Mouse (Mus musculus): ENCODE data around the gene Btbd8. TPM values are rescaled to one million over a fixed set of nuclear protein-coding genes. Genes with fewer than 3 reads are reported as not detected.

Gene Btbd8
- polyA plus RNA-seq, 1 experiment from 2014 or later, result 4.7 TPM

- WGBS, result 90% methylated on average over 4 of the region's 4 CpGs
- H3K36me3 ChIP-seq, result no peaks in the 10 kb centered on the region
- no peak overlapping the region for H3K27ac ChIP-seq
- H3K4me3 ChIP-seq (replicated peaks), result no peak overlapping the region
- H3K27me3 ChIP-seq (replicated peaks), result no peaks in the 10 kb centered on the region
- H3K4me2 ChIP-seq, result no peak overlapping the region
- H3K9ac ChIP-seq, result no peak overlapping the region
- no peaks in the 10 kb centered on the region for H3K4me1 ChIP-seq
- no peaks in the 10 kb centered on the region for H3K9me3 ChIP-seq
- no peak for ATAC-seq (ENCODE audit: insufficient read depth, low FRiP score, low read depth)
These were observed 24.6 kb downstream of the Btbd8 start for GRCm38 (mm10) chr5:107462147-107463076.

DNA sequence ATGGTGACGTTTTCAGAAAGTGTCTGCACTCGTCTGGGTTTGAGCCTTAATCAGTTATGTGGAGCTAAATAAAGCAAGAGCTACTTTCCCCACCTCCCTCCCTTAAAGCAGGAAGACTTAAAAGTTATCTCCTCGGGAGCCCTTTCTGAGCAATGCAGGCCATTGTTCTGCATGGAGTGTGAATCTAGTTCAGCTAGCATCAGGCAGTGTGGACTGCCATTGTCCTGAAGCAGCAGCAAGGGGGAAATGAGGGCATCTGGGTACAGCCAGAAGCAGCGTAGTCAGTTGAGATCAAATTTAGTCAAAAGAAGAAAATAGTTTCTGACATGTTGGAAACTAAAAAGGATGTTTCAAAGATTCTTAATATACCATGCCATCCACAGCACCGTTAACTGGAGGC, 28.7 kb downstream of the Btbd8 start:
- Histone ChIP-seq H3K4me1 (no peaks in the 10 kb centered on the region), H3K36me3 (no peaks in the 10 kb centered on the region), H3K27me3 (replicated peaks) (no peaks in the 10 kb centered on the region), H3K4me2 (no peak overlapping the region), H3K9me3 (no peaks in the 10 kb centered on the region), H3K9ac (no peak overlapping the region), H3K4me3 (replicated peaks) (no peak overlapping the region), H3K27ac (no peak overlapping the region)
- ATAC-seq (ENCODE audit: insufficient read depth, low FRiP score, low read depth), result no peak
- WGBS, result 61% methylated on average over 5 of the region's 5 CpGs

DNA sequence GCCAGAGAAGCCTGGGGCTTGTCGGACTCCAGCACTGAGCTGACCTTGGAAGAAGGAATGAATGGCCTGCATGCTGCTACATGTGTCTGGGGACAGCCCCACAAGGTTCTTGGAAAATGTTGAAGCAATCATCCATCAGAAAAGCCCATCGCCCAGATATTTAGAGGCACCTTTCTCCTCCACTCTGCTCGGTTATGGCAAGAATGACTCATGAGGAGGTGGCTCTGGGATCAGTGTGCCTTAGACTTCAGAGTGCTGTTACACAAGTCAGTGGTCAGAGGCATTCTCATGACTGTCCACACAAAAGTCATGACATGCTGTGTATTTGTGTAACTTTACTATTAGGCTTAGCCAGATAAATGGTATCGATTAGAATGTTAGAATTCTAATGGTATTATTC, 29.3 kb downstream of the Btbd8 start:
- 79% methylated on average over 4 of the region's 4 CpGs for WGBS
- no peak for ATAC-seq (ENCODE audit: insufficient read depth, low FRiP score, low read depth)
- no peak overlapping the region for H3K4me2 ChIP-seq
- no peak overlapping the region for H3K27ac ChIP-seq
- no peaks in the 10 kb centered on the region for H3K4me1 ChIP-seq
- H3K4me3 ChIP-seq (replicated peaks), result no peak overlapping the region
- no peaks in the 10 kb centered on the region for H3K9me3 ChIP-seq
- no peaks in the 10 kb centered on the region for H3K27me3 ChIP-seq (replicated peaks)
- no peak overlapping the region for H3K9ac ChIP-seq
- H3K36me3 ChIP-seq, result no peaks in the 10 kb centered on the region

- Histone ChIP-seq H3K4me2 (no peak overlapping the region), H3K27me3 (replicated peaks) (no peaks in the 10 kb centered on the region), H3K27ac (no peak overlapping the region), H3K4me1 (no peaks in the 10 kb centered on the region), H3K9me3 (no peaks in the 10 kb centered on the region), H3K9ac (no peak overlapping the region), H3K36me3 (no peaks in the 10 kb centered on the region), H3K4me3 (replicated peaks) (no peak overlapping the region)
- ATAC-seq (ENCODE audit: insufficient read depth, low FRiP score, low read depth), result peak; percentile 70; the same call in 1 of the 2 replicates
- WGBS, result 71% methylated on average over 10 of the region's 10 CpGs
These were observed 33.0 kb downstream of the Btbd8 start for GRCm38 (mm10) chr5:107470600-107471329.

DNA sequence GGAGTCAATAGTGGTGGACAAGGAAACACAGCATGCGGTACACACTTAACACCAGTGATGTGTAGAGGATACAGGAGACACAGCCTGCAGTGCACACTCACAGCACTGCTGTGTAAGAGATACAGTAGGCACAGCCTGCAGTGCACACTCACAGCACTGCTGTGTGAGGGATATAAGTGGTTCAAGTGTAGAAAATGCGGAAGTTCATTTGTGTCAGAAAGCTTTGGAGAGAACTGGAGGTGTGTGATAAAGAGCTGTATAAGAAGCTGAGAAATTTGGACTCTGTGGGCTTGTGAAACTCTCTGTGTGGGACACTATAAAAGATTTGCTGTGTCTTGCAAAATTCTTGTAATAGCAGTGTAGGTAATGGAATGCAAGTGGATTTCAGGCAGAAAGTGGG, 42.4 kb downstream of the Btbd8 start:
- Histone ChIP-seq H3K36me3 (no peaks in the 10 kb centered on the region), H3K9ac (no peak overlapping the region), H3K27ac (no peak overlapping the region), H3K4me3 (replicated peaks) (no peak overlapping the region), H3K27me3 (replicated peaks) (no peaks in the 10 kb centered on the region), H3K9me3 (no peaks in the 10 kb centered on the region), H3K4me2 (no peak overlapping the region), H3K4me1 (no peaks in the 10 kb centered on the region)
- WGBS, result 84% methylated on average over 2 of the region's 2 CpGs
- ATAC-seq (ENCODE audit: insufficient read depth, low FRiP score, low read depth), result no peak

DNA sequence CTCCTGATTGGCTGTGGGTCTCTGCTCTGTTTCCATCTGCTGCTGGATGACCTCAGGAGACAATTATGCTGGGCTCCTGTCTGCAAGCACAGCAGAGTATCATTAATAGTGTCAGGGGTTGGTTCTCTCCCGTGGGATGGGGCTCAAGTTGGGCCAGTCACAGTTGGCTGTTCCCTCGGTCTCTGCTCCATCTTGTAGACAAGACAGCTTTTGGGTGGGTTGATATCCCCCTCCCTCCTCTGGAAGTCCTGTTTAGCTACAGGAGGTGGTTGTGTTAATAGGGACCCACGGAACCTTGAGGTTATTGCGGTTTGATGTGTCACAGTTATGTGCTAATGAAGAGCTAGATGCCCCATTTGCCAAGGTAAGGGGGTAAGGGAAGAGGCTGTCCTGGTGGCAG, 51.2 kb downstream of the Btbd8 start:
- Histone ChIP-seq H3K9ac (no peak overlapping the region), H3K9me3 (no peaks in the 10 kb centered on the region), H3K4me2 (no peak overlapping the region), H3K27ac (no peak overlapping the region), H3K4me1 (no peaks in the 10 kb centered on the region), H3K36me3 (no peaks in the 10 kb centered on the region), H3K27me3 (replicated peaks) (no peaks in the 10 kb centered on the region), H3K4me3 (replicated peaks) (no peak overlapping the region)
- WGBS, result 56% methylated on average over 4 of the region's 4 CpGs
- no peak for ATAC-seq (ENCODE audit: insufficient read depth, low FRiP score, low read depth)

- H3K4me1 ChIP-seq, result no peaks in the 10 kb centered on the region
- no peak overlapping the region for H3K9ac ChIP-seq
- no peaks in the 10 kb centered on the region for H3K9me3 ChIP-seq
- H3K27me3 ChIP-seq (replicated peaks), result no peaks in the 10 kb centered on the region
- no peak overlapping the region for H3K27ac ChIP-seq
- ATAC-seq (ENCODE audit: insufficient read depth, low FRiP score, low read depth), result no peak
- WGBS, result 64% methylated on average over 9 of the region's 9 CpGs
- no peak overlapping the region for H3K4me3 ChIP-seq (replicated peaks)
- H3K4me2 ChIP-seq, result no peak overlapping the region
- no peaks in the 10 kb centered on the region for H3K36me3 ChIP-seq
These were observed 53.2 kb downstream of the Btbd8 start for GRCm38 (mm10) chr5:107491036-107491435.

DNA sequence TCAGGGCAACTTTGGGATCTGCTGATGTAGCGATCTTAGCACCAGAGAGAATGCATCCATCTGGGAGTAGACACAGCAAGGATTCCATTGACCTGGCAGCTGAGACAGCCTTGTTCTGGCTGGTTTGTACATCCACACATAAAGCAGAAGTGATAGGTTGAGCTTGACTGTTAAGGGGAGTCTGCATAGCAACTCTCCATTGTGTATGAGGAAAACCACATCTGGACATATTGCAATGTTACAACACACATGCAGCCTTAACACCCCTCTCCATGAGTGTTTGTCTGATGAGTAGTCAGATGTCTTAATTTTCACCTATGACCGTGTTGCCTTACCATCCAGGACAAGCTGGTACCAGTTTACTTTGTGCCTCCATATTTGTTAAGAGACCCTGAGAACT, 54.7 kb downstream of the Btbd8 start:
- H3K4me1 ChIP-seq, result no peaks in the 10 kb centered on the region
- no peak overlapping the region for H3K9ac ChIP-seq
- H3K27me3 ChIP-seq (replicated peaks), result no peaks in the 10 kb centered on the region
- ATAC-seq (ENCODE audit: insufficient read depth, low FRiP score, low read depth), result no peak
- no peak overlapping the region for H3K27ac ChIP-seq
- no peak overlapping the region for H3K4me3 ChIP-seq (replicated peaks)
- WGBS, result 85% methylated on average over 2 of the region's 2 CpGs
- H3K4me2 ChIP-seq, result no peak overlapping the region
- H3K36me3 ChIP-seq, result no peaks in the 10 kb centered on the region
- H3K9me3 ChIP-seq, result no peaks in the 10 kb centered on the region

DNA sequence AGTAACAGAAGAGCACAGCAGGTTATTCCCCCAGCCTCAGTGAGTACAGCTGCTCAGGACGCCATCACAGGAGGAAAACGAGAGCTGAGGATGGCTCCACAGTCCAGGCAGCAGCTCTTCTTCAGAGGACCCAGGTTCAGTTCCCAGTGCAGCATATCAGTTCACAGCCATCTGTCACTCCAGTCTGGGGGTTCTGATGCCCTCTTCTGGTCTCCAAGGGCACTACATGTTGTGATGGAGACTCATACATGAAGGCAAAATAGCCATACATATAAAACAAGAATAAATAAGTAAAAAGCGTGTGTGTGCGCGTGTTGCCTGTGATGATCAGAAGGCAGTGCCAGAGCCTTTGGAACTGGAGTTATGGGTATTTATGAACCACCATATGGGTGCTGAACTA, 57.0 kb downstream of the Btbd8 start:
- no peak overlapping the region for H3K9ac ChIP-seq
- no peaks in the 10 kb centered on the region for H3K36me3 ChIP-seq
- no peaks in the 10 kb centered on the region for H3K4me1 ChIP-seq
- no peak overlapping the region for H3K27ac ChIP-seq
- H3K27me3 ChIP-seq (replicated peaks), result no peaks in the 10 kb centered on the region
- 96% methylated on average over 5 of the region's 5 CpGs for WGBS
- ATAC-seq (ENCODE audit: insufficient read depth, low FRiP score, low read depth), result no peak
- no peak overlapping the region for H3K4me2 ChIP-seq
- H3K4me3 ChIP-seq (replicated peaks), result no peak overlapping the region
- H3K9me3 ChIP-seq, result no peaks in the 10 kb centered on the region

- H3K9ac ChIP-seq, result no peak overlapping the region
- H3K27ac ChIP-seq, result no peak overlapping the region
- H3K27me3 ChIP-seq (replicated peaks), result no peaks in the 10 kb centered on the region
- no peaks in the 10 kb centered on the region for H3K36me3 ChIP-seq
- WGBS, result 79% methylated on average over 2 of the region's 2 CpGs
- H3K4me1 ChIP-seq, result no peaks in the 10 kb centered on the region
- no peak overlapping the region for H3K4me2 ChIP-seq
- ATAC-seq (ENCODE audit: insufficient read depth, low FRiP score, low read depth), result no peak
- no peaks in the 10 kb centered on the region for H3K9me3 ChIP-seq
- no peak overlapping the region for H3K4me3 ChIP-seq (replicated peaks)
These were observed 58.2 kb downstream of the Btbd8 start for GRCm38 (mm10) chr5:107496047-107496446.

DNA sequence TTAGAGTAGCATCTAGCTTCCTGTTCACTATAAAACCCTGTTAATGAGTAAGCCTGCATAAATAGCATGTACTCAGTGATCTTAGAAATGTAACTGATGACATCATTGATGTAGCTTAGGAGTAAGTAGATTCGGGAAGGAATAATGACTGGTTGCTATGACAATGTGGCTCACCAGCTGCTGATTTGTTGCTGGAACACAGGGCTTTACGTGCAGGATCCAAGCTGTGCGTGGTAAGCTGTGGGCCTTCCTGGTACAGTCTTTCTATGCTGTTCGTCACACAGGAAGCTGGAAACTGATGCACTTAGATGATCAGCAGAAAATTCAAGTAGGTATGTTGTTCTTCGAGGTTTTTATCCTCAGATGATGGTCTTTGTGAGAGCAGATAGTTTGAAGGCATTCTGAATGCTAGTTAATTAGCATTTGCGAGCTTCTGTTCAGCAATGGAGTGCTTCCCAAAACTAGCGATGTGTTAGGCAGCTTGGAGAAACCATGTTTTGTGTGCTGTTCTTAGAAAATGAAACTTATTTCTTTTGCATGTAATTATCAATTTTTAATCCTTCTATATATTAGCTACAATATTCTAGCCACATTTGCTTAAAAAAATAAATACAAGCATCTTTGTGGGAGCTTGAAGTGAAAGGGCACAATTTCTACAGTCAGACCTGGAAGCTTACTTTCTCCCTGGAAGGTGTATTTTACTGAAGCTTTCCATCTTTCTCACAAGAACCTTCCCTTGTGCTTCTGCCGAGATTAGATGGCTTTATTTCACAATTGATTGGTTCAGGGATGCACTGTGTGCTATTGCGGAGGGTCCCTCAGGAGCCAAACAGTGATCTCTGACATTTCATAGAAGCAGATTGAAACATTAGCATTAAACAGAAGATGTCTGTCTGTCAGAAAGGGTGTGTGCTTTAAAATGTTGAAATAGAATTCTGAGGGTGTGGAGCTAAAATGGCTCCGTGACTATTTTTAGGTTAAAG, 60.0 kb downstream of the Btbd8 start:
- H3K4me3 ChIP-seq (replicated peaks), result no peak overlapping the region
- 67% methylated on average over 10 of the region's 10 CpGs for WGBS
- no peak overlapping the region for H3K4me2 ChIP-seq
- no peaks in the 10 kb centered on the region for H3K9me3 ChIP-seq
- ATAC-seq (ENCODE audit: insufficient read depth, low FRiP score, low read depth), result no peak
- no peaks in the 10 kb centered on the region for H3K27me3 ChIP-seq (replicated peaks)
- no peaks in the 10 kb centered on the region for H3K36me3 ChIP-seq
- no peak overlapping the region for H3K9ac ChIP-seq
- no peaks in the 10 kb centered on the region for H3K4me1 ChIP-seq
- no peak overlapping the region for H3K27ac ChIP-seq
